In genomic region chr8:79583326-79583725, GRCm38 (mm10) we compare ENCODE assay signal across 10 mouse cellular contexts. TPM values are rescaled to one million over a fixed set of nuclear protein-coding genes. Genes with fewer than 3 reads are reported as not detected.
DNase-seq lines count a peak whose midpoint lies in the region; ATAC-seq and TF ChIP-seq lines count a peak whose summit lies in the region.
"Had no signal": no experiment of that assay in that cellular context is flagged by ENCODE, and none has a peak within 500 bp of the region (broad histone marks: within the 10 kb centered on the region; RNA-seq: fewer than 3 reads in every experiment).

No protein-coding gene starts in this region.

- H3K9me3 ChIP-seq in liver, postnatal 0 days (ENCODE audit: low read length), result no peaks in the 10 kb centered on the region
- H3K9me3 ChIP-seq in liver, embryonic 12.5 days (replicated peaks), result no peaks in the 10 kb centered on the region
- H3K9me3 ChIP-seq: embryonic facial prominence, embryonic 13.5 days; lung, embryonic 15.5 days had no signal

- no peaks in the 10 kb centered on the region for H3K36me3 ChIP-seq in liver, postnatal 0 days (replicated peaks; ENCODE audit: insufficient read depth, low read length)
- no peaks in the 10 kb centered on the region for H3K36me3 ChIP-seq in liver, embryonic 12.5 days
- H3K36me3 ChIP-seq in splenic B cell, adult 2 months (ENCODE audit: control insufficient read depth, insufficient read depth, low read length, poor library complexity, severe bottlenecking), result no peaks in the 10 kb centered on the region
- H3K36me3 ChIP-seq: embryonic facial prominence, embryonic 13.5 days; lung, embryonic 15.5 days had no signal

- H3K9ac ChIP-seq in liver, postnatal 0 days (replicated peaks), result no peak overlapping the region
- no peak overlapping the region for H3K9ac ChIP-seq in liver, embryonic 12.5 days
- H3K9ac ChIP-seq: embryonic facial prominence, embryonic 13.5 days; lung, embryonic 15.5 days had no signal

- intact Hi-C loops in heart, postnatal 10 days (cut with DNase I), result loop anchor here (10.0 kb wide), 3 partner anchors 549 to 1519 kb away; no protein-coding TSS in a partner anchor

- no peaks in the 10 kb centered on the region for H3K27me3 ChIP-seq in liver, postnatal 0 days (ENCODE audit: insufficient read depth, low read length)
- H3K27me3 ChIP-seq in liver, embryonic 12.5 days (replicated peaks), result no peaks in the 10 kb centered on the region
- H3K27me3 ChIP-seq in splenic B cell, adult 2 months (ENCODE audit: control insufficient read depth, insufficient read depth, low read length, poor library complexity, severe bottlenecking), result no peaks in the 10 kb centered on the region
- H3K27me3 ChIP-seq: embryonic facial prominence, embryonic 13.5 days; lung, embryonic 15.5 days had no signal

- peak; percentile 25 to 28 for DNase-seq in cerebellum, postnatal 10 days
- DNase-seq in cerebellum, adult 11 months, result no peak
- no peak for DNase-seq in liver, postnatal 0 days
- DNase-seq in heart, postnatal 10 days, result peak; percentile 52 to 59
- DNase-seq in splenic B cell, adult 2 months (ENCODE audit: low read depth, low spot score), result peak; percentile 14
- no peak for DNase-seq in right cerebral cortex, adult 18-20 months
- DNase-seq in layer of hippocampus, postnatal 25 days (ENCODE audit: extremely low spot score in 1 of 2, low spot score in 1 of 2), result no peak

- H3K4me3 ChIP-seq in liver, postnatal 0 days (ENCODE audit: low read depth, low read length), result no peak overlapping the region
- H3K4me3 ChIP-seq in liver, embryonic 12.5 days, result no peak overlapping the region
- H3K4me3 ChIP-seq: embryonic facial prominence, embryonic 13.5 days; lung, embryonic 15.5 days had no signal

- no peak overlapping the region for H3K4me2 ChIP-seq in liver, postnatal 0 days (ENCODE audit: low read depth, low read length)
- H3K4me2 ChIP-seq in liver, embryonic 12.5 days, result no peak overlapping the region
- H3K4me2 ChIP-seq: embryonic facial prominence, embryonic 13.5 days; lung, embryonic 15.5 days had no signal

- TF ChIP-seq CTCF in liver, postnatal 0 days (IDR thresholded peaks at IDR 0.05; ENCODE audit: low read depth), result peak; percentile 52

- H3K27ac ChIP-seq in liver, postnatal 0 days (ENCODE audit: low read depth), result no peak overlapping the region
- no peak overlapping the region for H3K27ac ChIP-seq in liver, embryonic 12.5 days
- H3K27ac ChIP-seq: embryonic facial prominence, embryonic 13.5 days; lung, embryonic 15.5 days had no signal

- no peak for TF ChIP-seq EP300 in liver, postnatal 0 days (IDR thresholded peaks at IDR 0.05; ENCODE audit: low read depth)

- no peaks in the 10 kb centered on the region for H3K4me1 ChIP-seq in liver, postnatal 0 days (ENCODE audit: insufficient read depth)
- no peaks in the 10 kb centered on the region for H3K4me1 ChIP-seq in liver, embryonic 12.5 days
- H3K4me1 ChIP-seq: embryonic facial prominence, embryonic 13.5 days; lung, embryonic 15.5 days had no signal

- ATAC-seq in liver, postnatal 0 days, result no peak
- no peak for ATAC-seq in liver, embryonic 12.5 days

- 31% methylated on average over 6 of the region's 6 CpGs for WGBS in liver, postnatal 0 days (ENCODE audit: insufficient replicate concordance)
- 23% methylated on average over 6 of the region's 6 CpGs for WGBS in liver, embryonic 12.5 days (ENCODE audit: insufficient replicate concordance)

RNA-seq across cellular contexts. Expression of gene Otud4, which starts 56.1 kb away (rescaled TPM):
- polyA plus RNA-seq in liver, postnatal 0 days (2015; fragmentation: Nextera tagmentation; extraction: Ambion mirVana), result 5.1 and 5.3 TPM in 2 replicates
- polyA plus RNA-seq in liver, embryonic 12.5 days (2016; fragmentation: Nextera tagmentation; extraction: Ambion mirVana), result 17.2 and 17.7 TPM in 2 replicates
- total RNA-seq in heart, postnatal 10 days (2021), result 10 to 100 TPM; 40.5 to 49.8 TPM
- total RNA-seq in layer of hippocampus, postnatal 25 days (2021), result 10 to 100 TPM; 36.0 to 36.7 TPM

Comparison
In these comparisons a context has a peak if more than half of its experiments do, and no peak if none do; other contexts are left out.
1. DNase-seq: peak in cerebellum, postnatal 10 days (2 of 2), heart, postnatal 10 days (2 of 2) and splenic B cell, adult 2 months (single experiment); none in cerebellum, adult 11 months (single experiment), liver, postnatal 0 days (single experiment), right cerebral cortex, adult 18-20 months (single experiment) and layer of hippocampus, postnatal 25 days (0 of 2).